ENCODE assay signal across 24 mouse cellular contexts in the genomic region with DNA sequence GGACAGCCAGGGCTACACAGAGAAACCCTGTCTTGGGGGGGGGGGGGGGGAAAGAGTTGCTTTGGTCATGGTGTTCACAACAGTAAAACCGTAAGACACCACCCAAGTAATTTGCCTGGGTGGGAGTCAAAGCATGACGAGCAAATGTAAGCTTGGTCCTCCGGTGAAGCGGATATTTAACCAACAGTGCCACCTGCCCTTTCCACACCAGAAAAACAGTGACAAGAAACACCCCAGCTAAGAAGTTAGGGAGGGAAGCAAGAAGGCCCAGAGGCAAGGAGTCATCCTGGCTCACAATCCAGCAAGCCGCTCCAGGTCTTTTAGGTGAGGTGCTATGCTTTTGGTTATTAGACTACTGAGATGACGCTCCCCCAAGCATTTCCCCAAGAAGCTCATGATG.
"Had no signal": no experiment of that assay in that cellular context is flagged by ENCODE, and none has a peak within 500 bp of the region (broad histone marks: within the 10 kb centered on the region; RNA-seq: fewer than 3 reads in every experiment).

No protein-coding gene starts in this region.

- DNase-seq: gastrocnemius, postnatal 14 days; gastrocnemius, postnatal 36 days; heart, adult 18-20 months; heart, postnatal 10 days; kidney, adult 11 months; kidney, adult 2 months; kidney, adult 9 months; kidney, postnatal 14 days; kidney, postnatal 36 days; layer of hippocampus, adult 9-11 months; layer of hippocampus, postnatal 36 days; left cerebral cortex, postnatal 4 days; lung, adult 18-20 months had no signal

- H3K27ac ChIP-seq: heart, embryonic 10.5 days; hindbrain, embryonic 13.5 days; hindbrain, embryonic 15.5 days; hindbrain, postnatal 0 days; kidney, embryonic 15.5 days; kidney, postnatal 0 days; limb, embryonic 13.5 days; limb, embryonic 15.5 days; liver, embryonic 12.5 days; liver, embryonic 14.5 days had no signal

- H3K4me3 ChIP-seq: heart, embryonic 10.5 days; heart, embryonic 12.5 days; hindbrain, embryonic 13.5 days; hindbrain, embryonic 15.5 days; kidney, embryonic 15.5 days; limb, embryonic 13.5 days; limb, embryonic 15.5 days; liver, embryonic 12.5 days had no signal
